Mouse (Mus musculus): Measurements from ENCODE around the gene Bub1b. TPM values are rescaled to one million over a fixed set of nuclear protein-coding genes. Genes with fewer than 3 reads are reported as not detected.
A peak's percentile ranks its signal among the peaks of the same experiment; 100 is the strongest.
"Not testable (repeated sequence)": the region's sequence is repeated elsewhere in the genome, so short reads cannot be mapped to it uniquely, and the experiment has no call there.

The Bub1b gene
- total RNA-seq (2021) = 10 to 100 TPM in 1 of 2 experiments, 1 to 10 TPM in 1; 9.2 to 15.6 TPM
- long read RNA-seq, experiment 1, transcript Bub1b-201 (23 exons, 3,668 nt) = major isoform, 8 of 13 reads
- long read RNA-seq, experiment 1, partial matches to known transcripts = 1 of 13 reads
- long read RNA-seq, experiment 1, other reads (novel, unspliced or antisense) = 4 of 13 reads
- long read RNA-seq, experiment 2, partial matches to known transcripts = 0 of 4 reads
- long read RNA-seq, experiment 2, other reads (novel, unspliced or antisense) = 0 of 4 reads

- peak; percentile 84 for DNase-seq
These were observed at the start of gene Bub1b for GRCm38 (mm10) chr2:118597673-118598568. Gene Bub1b (plus strand): TSS chr2:118598211.

- DNase-seq = no peak
These were observed 49.4 kb upstream of the Bub1b start for GRCm38 (mm10) chr2:118548421-118549221.

GRCm38 (mm10) chr2:118549507-118550473, 48.2 kb upstream of the Bub1b start, which contains the start of gene Bmf:
Gene Bmf (minus strand): TSS chr2:118549687.
- peak; percentile 100 for DNase-seq

- DNase-seq = no peak
These were observed 46.4 kb upstream of the Bub1b start for GRCm38 (mm10) chr2:118551606-118552005.

GRCm38 (mm10) chr2:118554356-118554990, 43.5 kb upstream of the Bub1b start:
- DNase-seq = not testable (repeated sequence)

- no peak for DNase-seq
These were observed 39.6 kb upstream of the Bub1b start for GRCm38 (mm10) chr2:118558426-118558825.

GRCm38 (mm10) chr2:118562015-118562414, 36.0 kb upstream of the Bub1b start:
- no peak for DNase-seq

- DNase-seq = no peak
These were observed 35.6 kb upstream of the Bub1b start for GRCm38 (mm10) chr2:118562431-118562830.

GRCm38 (mm10) chr2:118567179-118567578, 30.8 kb upstream of the Bub1b start:
- DNase-seq = no peak

GRCm38 (mm10) chr2:118570939-118571338, 27.1 kb upstream of the Bub1b start:
- DNase-seq = no peak

- no peak for DNase-seq
These were observed 25.7 kb upstream of the Bub1b start for GRCm38 (mm10) chr2:118572183-118572836.

GRCm38 (mm10) chr2:118573135-118573534, 24.9 kb upstream of the Bub1b start:
- no peak for DNase-seq

- DNase-seq = no peak
These were observed 12.0 kb upstream of the Bub1b start for GRCm38 (mm10) chr2:118586013-118586412.

GRCm38 (mm10) chr2:118587686-118588085, 10.3 kb upstream of the Bub1b start:
- DNase-seq = no peak

- DNase-seq = no peak
These were observed 6.9 kb upstream of the Bub1b start for GRCm38 (mm10) chr2:118591083-118591482.

- no peak for DNase-seq
These were observed 1.1 kb downstream of the Bub1b start for GRCm38 (mm10) chr2:118599087-118599486.

- DNase-seq = no peak
These were observed 3.7 kb downstream of the Bub1b start for GRCm38 (mm10) chr2:118601599-118602263.

GRCm38 (mm10) chr2:118604091-118604490, 6.1 kb downstream of the Bub1b start:
- DNase-seq = no peak

- peak; percentile 50 for DNase-seq
These were observed 8.0 kb downstream of the Bub1b start for GRCm38 (mm10) chr2:118606032-118606431.

GRCm38 (mm10) chr2:118606976-118607375, 9.0 kb downstream of the Bub1b start:
- no peak for DNase-seq
